Mouse (Mus musculus) thymus, postnatal 0 days (tissue): ENCODE results near the gene Glis3. TPM values are rescaled to one million over a fixed set of nuclear protein-coding genes. Genes with fewer than 3 reads are reported as not detected.

Experiments
- DNase-seq: peaks from one replicate; pipeline ENCODE4 v3.0.0-alpha.2; 2015; ENCODE audit warnings: low spot score
- polyA plus RNA-seq: library from polyadenylated mRNA; unstranded; fragments of >200 nt; fragmentation: Nextera tagmentation; extraction: Ambion mirVana; gene quantifications from 2 replicates; pipeline ENCODE4 v1.2.1, GENCODE M21; 2015

Gene Glis3
- polyA plus RNA-seq, result 0.28 and 0.59 TPM in 2 replicates

DNA sequence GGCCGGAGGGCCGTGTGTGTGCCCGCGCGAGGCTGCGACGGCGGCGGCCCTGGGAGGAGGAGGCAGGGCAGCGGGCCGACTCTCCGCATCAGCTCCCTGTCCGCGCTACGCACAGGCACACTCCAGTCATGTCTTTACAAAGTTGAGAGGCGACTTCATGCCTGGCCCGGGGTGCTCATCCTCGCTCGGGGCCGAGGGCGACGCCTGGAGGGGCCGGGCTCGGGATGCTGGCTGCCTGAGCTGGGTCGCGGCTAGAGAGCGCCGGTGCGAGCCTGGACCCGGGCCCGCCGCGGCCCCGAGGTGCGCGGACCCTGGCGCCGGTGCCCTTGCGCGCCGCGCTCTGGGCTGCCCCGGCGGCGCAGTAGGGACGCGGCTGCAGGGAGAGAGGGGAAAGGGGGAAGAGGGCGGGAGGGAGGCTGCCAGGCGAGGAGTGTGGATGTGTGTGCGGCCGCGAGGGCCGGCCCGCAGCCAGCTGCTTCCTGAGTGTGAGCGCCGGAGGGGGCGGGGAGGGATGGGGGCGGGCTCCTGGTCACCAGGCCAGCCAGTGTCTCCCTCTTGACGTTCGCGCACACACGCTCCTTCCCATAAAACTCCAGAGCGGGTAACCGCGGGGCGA, at the start of gene Glis3:
Glis3 (minus strand) TSS at position 302 of the 616 bp plus-strand sequence.
- peak; percentile 6 for DNase-seq

DNA sequence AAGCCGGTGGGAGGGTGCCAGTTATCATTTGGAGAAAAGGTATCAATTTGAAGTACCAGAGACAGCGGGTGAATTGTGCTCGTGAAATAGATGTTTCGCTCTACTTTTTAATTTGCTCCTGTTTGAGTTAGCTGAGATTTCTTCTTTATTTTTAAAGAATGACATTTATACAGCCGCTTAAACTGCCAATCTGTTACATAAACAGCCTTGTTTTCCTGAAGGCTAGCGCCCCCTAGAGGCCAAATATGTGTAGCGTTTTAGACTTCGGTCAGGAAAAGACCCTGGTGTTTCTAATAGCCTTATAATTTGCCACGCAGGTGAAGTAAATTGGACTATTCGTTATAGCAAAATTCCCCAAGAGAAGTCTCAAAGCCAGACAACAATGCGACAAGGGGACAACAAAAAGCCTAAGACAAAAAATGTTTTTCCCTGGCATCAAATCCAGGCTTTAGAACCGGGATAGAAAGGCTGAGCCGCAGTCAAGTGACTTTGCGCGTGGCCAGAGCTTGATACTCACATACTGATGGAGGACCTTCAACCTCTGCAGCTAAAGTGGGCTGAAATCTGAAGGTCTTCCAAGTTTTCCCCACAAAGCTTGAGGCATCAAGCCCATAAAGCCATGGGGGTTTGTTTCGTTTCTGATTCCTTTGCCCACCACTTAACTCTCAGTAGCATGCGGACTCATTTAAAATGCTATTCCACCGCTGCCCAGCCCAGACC, 46.4 kb upstream of the Glis3 start:
- DNase-seq, result peak; percentile 56

DNA sequence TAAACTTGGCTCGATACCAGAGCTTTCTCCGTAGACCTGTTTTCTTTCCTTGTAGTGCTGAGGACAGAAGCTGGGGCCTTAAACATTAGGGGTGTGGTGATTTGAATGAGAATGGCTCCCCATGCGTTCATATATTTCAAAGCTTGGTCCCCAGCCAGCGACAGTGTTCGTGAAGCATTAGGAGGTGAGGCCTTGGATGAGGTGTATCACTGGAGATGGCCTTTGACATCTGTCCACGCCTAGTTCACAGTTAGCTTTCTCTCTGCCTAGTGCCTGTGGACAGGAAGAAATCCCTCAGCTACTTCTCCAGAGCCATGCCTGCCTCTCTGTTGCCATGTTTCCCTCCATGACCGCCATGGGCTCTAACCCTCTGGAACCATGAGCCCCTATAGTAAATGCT, 44.8 kb upstream of the Glis3 start:
- DNase-seq, result no peak

DNA sequence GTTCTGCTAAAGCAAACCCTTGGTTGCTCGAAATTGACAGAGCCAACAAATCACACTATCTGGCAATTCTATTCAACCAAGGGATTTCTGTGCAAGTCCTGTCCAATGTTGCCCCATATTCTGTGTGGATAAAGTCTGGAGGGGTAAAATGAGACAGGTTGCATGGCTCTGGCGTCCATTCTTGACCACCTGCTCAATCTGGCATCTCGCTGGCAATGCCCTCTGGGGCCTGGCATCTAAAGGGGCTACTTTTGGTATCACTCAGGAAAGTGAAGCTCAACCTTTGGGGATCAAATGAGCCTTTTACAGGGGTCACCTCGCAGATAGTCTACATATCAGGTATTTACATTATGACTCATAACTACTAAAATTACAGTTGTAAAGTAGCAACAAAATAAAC, 42.7 kb upstream of the Glis3 start:
- DNase-seq, result no peak

DNA sequence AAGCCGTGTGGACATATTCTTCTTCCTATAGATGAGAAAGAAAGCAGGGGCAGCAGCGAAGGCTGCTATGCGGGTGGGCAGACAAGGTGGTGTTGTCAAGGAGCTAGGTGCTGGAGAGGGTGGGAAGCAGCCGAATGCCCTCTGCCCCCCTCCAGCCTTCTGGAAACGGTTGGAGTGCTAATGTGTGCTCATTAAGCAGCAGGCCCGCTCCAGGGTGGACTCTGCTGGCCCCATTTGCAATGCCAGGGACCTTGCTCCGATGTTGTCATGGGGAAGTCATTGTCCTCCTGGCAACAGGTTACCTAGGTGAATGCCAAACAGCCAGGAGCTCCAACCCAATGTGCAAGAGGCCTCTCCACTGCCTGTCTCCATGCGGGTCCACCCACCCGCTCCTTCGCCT, 42.0 kb upstream of the Glis3 start:
- no peak for DNase-seq

DNA sequence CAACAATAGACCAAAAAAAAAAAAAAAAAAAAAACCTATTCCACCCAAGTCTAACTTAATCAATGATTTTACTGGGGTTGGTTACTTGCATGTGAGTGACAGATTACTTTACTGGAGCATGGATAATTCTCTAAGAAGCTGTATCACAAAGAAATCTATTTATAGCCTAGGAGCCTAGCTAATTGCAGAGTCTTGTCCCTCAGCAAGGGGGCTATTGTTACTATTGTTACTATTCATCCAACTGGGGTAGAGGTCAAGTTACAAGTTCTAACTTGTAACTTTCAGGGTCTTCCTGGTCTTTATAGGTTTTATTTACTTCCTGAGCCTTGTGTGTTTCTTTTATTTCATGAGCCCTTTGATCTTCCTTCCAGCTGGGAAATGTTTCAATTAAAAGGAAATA, 40.1 kb upstream of the Glis3 start:
- no peak for DNase-seq

DNA sequence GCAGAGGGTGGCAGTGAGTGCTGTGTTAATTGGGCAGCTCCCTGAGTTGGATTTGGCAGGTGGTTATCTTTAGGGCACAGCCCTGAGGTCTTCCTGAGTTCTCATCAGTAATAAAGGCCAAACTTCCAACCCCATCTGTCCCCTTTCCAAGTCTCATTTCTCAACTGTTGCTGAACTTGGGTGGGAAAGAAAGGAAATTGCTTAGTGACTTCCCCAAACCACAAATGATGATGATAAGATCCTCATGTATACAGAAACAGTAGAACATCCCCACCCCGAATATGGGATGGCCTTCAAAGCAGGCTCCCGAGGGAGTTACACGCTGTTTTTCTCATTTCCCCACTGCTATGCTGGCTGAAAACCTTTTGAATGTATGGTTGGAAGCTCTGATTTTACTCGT, 34.8 kb upstream of the Glis3 start:
- no peak for DNase-seq

DNA sequence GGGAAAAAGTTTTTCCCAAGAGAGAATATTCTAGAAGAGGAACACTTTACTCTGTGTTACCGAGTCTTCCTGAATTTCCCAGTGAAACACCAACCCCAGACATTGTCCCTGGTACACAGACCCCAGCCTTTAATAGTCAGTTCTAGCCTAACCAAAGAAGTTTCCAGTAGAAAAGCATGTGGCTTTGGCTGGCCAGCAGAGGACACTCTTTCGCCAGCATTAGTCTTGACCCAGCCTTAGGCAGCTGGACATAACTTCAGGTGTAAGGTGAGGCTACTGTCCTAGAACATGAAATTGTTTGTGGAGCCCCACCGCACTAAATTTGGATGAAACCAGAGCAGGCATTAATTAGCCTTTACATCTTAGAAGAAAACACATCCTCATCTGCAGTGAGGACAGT, 17.8 kb upstream of the Glis3 start:
- DNase-seq, result no peak

DNA sequence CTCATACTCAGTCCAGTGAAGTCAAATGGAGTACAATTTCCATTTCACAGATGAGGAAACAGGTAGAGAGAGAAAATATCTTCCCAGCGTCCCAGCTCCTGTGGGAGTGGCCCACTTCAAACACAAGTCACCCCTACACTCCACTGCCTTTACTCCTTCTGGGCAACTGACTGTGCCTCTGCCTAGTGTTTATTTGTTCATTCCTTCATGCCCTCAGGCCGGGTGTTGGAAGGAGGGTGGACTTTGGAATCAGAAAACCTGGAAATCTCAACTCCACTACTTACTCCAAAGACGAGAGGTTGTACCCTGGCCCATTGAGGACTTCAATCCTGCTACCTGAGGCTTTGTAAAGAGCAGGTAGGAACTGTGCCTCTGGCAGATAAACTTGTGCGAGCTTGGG, 6.5 kb upstream of the Glis3 start:
- no peak for DNase-seq

DNA sequence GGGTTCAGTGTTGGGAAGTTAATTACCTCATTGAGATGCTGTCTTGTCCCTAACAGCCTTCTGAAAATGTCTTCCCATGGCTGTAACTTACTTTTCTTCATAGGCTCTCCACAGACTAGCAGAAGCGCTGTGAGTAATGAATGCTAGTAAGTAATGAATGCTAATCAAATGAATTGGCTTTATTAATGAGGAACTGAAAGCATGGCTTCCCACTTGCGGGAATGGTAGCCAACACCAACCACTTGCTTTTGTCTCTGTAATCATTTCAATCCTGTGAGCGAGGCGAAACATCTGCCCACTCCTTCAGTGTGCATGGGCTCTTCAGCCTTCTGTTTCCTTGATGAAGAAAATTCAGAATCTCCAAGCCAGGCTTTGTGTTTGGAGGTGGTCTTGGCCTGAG, 5.6 kb upstream of the Glis3 start:
- no peak for DNase-seq

DNA sequence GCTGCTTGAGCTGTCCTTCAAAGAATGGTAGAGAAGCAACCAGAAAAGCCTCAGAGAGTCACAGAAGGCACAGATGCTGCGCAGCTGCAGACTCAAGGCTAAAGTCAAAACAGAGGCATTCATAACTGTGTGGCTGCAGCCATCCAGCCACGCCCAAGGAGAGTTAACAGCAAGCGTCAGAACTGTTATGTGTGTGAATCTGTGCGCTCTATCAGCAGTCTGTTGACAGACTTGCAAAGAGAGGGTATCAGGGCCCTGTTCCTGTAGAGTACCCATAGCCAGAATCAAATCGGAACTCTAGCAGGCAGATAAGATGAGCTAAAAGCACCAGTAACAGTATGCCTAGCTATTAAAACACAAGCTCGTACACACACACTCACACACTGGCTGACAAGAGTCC, 4.5 kb upstream of the Glis3 start:
- no peak for DNase-seq

DNA sequence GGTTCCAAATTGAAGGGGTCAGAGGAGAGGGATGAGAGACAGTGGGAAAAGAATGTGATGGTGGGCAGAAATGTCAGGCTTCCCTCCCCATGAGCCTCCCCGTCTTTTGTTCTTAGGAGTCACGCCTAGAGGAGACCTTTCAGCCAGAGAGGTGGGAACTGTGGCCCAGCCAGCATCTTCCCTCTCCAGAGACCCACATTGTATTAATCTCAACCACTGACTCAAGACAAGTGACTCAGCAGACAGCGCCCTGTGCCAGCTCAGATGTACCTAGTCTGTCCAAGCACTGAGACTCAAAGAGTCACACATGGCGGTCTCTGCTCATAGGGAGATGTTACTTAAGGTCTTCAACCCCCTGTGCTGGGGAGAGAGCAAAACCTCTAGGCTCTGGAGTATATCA, 3.5 kb upstream of the Glis3 start:
- DNase-seq, result no peak

DNA sequence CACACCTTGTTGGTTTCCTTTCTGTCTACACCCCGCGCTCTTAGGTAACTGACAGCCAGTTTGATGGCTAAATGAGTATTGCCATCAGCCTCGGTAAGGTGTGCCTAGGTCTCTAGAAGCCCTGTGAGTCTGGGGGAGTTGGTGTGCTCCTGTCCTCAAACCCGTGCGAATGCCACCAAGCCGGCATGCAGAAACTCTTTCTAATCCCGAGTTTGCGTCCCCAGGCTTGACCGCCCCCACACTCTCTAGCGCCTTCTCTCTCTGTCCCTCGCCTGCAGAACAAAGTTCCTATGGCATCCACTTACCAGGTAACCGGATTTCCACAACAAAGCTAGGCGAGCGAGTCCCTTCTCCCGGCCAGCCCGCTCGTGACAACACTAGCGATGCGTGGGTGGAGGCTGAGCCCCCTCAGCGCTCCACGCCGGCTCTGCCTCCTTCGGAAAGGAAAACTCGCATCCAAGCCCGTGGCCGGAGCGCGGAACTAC, 544 bp downstream of the Glis3 start:
- peak; percentile 15 for DNase-seq

DNA sequence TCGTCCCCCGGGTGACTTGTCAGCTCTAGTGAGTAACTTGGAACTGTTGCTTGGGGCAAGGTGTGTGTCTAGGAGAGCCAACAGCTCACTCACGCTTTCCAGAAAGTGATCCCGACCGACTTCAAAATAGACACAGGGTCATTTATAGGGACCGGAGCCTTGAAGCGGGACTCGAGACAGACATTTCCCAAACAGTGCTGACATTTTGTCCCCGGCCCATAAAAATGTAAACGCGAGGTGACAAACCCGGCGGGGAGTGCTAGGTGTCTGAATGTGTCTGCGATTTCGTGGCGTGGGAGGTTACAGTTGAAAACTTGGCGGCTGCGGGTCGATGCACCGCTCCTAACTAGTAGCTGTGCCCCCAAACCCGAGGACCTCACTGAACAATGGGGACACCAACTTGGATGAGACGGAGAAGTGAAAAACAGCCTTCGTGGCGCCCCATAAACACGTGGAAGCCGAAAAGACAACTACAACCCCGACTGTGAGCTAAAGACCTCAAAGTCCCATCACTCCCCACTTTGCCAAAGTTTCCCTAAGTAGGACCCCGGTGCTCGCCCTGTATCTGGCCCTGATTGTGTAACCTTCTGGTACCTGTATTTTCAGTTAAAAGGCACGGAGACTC, 1.1 kb downstream of the Glis3 start:
- DNase-seq, result peak; percentile 40

DNA sequence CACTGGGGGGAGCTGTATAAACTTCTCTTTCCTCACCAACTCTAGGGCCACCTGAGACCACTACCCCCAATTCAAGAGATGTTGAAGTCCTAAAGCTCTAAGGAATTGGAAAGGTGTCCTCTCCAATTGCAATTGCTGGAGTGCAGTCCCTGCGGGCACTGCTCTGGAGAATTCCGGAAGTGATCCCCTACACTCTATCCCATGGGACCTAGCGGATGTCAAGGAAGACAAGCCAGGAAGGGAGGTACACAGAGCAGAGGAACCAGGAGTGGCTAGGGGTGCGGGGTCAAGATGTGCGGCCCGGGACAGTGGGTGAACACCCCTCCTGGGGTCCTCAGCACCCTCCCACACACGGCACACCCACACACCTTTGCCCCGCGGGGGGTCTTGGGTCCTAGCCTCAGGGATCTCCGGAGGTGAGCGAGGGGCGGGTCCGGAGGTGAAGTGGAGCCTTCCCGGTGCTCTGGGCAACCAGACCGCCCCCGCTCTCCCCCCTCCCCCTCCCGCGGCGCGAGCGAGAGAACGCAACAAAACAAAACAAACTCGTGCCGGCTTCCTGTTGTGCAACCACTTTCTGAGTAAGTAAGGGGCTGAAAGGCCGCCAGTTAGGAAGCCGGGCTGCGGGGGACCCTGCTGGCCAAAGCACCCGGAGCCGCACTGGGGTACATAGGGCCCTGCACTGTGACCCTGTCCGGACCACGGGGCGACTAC, 2.0 kb downstream of the Glis3 start:
- peak; percentile 51 for DNase-seq

DNA sequence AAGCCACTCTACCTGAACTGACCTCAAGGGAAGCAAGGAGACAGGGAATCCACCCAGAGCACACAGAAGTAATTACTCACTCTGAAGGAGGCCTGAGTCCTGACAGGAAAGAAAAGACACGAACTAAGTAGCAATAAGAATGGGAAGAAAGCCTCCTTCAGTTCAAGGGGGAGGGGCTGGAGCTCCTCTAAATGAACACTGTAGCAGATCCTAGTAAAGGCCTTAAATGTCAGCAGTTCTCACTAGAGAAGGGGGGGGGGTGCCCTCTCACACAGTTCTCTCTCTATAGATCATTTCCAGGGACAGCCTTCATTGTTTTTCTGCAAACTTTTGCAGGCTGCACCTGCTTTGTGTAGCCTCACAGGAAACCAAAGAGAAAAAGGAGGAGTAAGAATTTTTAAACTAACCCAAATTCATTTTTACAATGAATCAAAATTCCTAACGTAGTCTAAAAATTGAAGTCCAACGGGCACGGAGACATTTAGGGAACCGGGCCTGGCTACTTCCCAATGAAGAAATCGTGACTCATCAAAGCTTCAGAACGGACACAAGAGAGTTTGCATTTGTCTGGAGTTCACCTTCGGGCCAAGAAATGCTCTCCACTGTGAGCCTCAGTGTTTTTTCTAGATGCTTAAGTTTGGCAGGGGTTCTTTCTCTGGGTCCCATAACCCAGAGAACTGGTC, 2.7 kb downstream of the Glis3 start:
- DNase-seq, result peak; percentile 18

DNA sequence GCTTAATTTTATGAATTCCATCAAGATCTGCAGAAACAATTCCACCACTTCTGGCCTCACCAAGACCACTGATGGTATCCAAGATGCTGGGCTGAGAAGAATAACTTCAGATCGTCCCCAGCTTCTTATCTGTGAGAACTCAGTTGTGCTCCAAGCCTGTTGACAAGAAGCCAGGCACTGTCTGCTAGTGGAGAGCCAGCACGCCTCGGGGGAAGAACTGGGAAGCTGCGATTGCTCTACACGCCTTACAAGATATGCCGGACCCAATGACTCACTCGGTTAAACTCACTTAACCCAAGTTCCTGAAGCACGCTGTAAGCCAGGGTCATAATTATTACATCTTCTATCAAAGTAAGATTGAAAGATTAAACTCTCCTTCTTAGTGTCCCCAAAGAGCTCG, 16.1 kb downstream of the Glis3 start:
- DNase-seq, result no peak

DNA sequence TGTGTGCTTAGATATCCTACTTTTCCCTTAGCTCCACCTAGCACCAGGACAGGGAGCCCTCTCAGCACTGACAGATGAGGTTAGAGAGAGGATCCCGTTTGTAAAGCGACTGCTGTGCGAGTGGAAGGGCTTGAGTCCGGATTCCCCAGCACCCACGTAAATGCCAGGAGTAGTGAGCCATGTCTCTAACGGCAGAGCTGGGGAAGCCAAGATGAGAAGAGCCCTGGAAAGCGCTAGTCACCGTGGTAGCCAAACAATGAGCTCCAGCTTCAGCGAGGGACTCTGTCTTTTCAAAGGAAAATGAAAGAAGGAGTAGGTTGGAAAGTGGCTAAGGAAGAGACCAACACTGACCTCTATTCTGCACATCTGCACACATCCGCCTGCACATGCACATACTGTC, 16.7 kb downstream of the Glis3 start:
- no peak for DNase-seq

DNA sequence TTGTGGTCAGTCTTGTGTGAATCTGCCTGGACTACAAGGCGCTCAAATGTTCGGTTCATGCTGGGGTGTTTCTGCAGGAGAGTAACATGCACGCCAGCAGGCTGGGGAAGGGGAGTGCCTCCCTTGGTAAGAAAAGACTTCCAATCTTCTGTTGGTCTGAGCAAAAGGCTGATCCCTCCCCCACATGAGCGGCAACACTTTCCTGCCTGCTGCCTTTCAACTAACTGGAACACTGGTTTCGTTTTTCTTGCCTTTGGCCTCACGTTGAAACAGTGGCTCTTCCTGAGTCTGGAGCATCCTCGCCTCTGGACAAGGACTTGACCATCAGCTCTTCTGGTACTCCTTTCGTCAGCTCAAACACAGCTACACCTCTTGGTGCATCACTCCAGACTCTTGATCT, 17.4 kb downstream of the Glis3 start:
- no peak for DNase-seq

DNA sequence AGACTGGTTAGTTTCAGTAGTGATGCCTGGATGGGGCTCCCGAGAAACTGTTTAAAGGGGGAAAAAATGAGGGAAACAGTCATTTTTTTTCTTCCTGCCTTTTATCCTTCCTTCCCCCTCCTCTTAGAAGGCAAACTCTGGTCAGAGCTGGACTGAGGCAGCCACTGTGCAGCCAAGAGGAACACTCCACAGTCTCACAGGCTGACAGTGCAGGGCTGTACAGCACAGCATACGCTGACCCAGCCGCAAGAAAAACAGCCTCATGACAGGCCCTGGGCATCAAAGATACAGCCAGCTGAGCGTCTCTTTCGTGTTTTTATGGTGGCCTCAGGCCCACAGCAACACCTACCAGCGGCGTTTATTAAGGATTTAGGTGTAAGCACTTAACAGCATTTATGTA, 19.0 kb downstream of the Glis3 start:
- DNase-seq, result no peak

DNA sequence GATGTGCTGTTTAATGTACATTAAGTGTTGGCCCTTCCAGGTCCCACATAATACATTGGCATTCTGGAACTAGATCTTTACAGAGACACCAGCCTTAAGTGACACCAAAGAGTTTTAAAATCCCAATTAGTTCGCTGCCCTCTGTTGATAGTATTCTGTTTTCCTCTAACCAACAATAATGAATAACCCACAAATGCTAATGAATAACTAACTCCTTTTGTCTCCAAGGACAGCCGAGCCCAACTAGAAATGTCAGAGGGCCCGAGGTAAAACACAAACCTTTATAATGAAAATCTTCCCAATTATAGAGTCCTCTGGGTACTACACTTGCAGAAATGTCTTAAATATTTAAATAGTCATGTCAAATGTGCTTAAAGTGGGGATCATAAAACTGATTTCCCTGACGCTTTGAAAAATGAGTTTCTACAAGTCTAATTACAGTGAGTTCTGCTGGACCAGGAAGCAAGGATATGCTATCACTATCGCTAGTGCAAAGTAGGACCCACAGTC, 22.1 kb downstream of the Glis3 start:
- DNase-seq, result no peak
